Mouse (Mus musculus): ENCODE data around the gene Ddost.

DNA sequence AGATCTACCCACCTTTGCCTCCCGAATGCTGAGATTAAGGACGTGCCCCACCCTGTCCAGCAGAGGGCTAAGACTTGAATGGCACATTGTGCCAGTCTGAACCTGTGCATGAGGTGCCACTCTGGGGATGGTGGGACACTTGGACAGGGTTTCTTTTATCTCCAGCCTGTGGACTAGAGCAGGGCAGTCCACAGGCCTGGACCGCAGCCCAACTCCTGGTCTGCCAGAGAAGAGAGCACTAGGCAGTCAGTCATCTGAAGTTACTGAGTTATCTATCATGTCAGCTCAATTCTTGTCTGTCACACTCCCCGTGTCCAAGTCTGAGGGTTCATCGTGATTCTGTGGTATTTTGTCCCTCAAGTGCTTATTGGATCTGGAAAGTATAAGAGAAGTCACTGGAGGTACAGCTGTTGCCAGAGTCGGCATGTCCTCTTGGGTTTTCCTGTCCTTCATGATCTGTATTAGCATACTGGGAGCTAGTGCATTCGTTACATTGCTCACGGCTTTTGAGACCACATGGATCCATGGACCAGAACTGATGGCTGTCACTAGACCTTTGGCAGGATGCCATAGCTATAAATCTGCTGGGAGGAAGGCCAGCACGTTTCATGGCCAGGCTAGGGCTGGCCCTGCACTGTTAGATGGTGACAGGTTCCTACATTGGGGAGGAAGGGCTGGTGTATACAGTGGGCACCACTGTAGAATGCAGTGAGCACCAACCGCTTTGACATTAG is 49.1 kb downstream of the Ddost start:
- TF ChIP-seq EP300 (IDR thresholded peaks at IDR 0.05; ENCODE audit: low read depth), result no peak
- TF ChIP-seq CTCF (IDR thresholded peaks at IDR 0.05; ENCODE audit: low read depth), result no peak

Data from liver, postnatal 0 days (tissue).